Mouse (Mus musculus) gastrocnemius, postnatal 4 days (tissue): ENCODE measurements around the gene Olfr1225. TPM values are rescaled to one million over a fixed set of nuclear protein-coding genes. Genes with fewer than 3 reads are reported as not detected.
"Not testable (repeated sequence)": the region's sequence is repeated elsewhere in the genome, so short reads cannot be mapped to it uniquely, and the experiment has no call there.

ENCODE experiments used
- DNase-seq, 2 experiments: peaks; one replicate each; pipeline ENCODE4 v3.0.0; 2021 to 2022; ENCODE audit warnings: low spot score in 2 of 2, mixed read lengths in 2 of 2
- long read RNA-seq, 2 experiments: library from polyadenylated mRNA; stranded (forward); transcript quantifications; one replicate each; pipeline ENCODE4 v2.0.0; 2021
- total RNA-seq, 2 experiments: library from RNA; stranded (reverse); gene quantifications; 2 replicates each; pipeline ENCODE4 v1.2.3; 2021

Olfr1225 gene
- total RNA-seq, result not detected
- long read RNA-seq, experiment 1, result 0 reads
- long read RNA-seq, experiment 2, result 0 reads

DNA sequence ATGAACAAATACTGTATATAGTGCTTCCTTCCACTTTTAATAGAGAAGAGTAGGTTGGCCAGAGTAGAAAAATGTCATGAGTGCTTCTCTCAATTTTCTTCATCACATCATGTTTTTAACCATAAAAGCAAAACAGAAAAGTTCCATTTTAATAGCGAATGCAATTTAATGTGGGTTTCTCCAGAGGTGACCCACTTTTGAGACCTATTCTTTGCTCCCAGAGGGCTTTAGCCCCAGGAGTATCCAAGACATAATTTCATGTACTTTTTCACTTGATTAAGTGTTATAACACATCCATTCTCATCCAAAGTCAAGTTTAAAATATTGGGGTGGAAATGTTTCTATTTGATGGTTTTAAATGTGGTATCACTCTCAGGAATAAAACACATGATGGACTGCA lies at the start of gene Olfr1225:
Gene Olfr1225, minus strand, starts transcription at position 101 of the 400 bp plus-strand sequence.
- DNase-seq, result no peak

- no peak for DNase-seq
Measured at GRCm38 (mm10) chr2:89199948-89200347, 25.5 kb upstream of the Olfr1225 start, which contains the start of gene Olfr1226. Olfr1226 (minus strand) TSS chr2:89200048.

GRCm38 (mm10) chr2:89196325-89196982 lies 22.0 kb upstream of the Olfr1225 start:
- no peak for DNase-seq

DNA sequence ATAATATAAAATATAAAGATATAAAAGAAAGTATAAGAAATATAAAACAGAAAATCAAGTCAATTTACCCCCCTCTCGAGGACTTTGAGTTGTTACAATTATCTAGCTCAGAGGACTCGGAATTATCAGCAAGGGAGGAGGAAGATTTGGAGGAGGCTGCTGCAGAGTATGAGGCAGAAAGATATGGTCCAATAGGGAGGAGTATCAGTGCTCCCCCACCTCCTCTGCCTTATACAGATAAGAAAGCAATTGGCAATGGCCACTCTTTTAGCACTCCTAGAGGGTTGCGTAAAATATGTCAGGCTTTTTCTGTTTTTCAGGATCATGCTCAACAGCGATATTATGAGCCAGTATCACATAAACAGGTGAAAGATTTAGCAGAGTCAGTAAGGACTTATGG lies 9.8 kb downstream of the Olfr1225 start:
- DNase-seq, result not testable (repeated sequence)

GRCm38 (mm10) chr2:89163991-89164390 lies 10.5 kb downstream of the Olfr1225 start, which contains the start of gene Olfr1224-ps1:
Olfr1224-ps1 (minus strand) TSS chr2:89164091.
- not testable (repeated sequence) for DNase-seq

- no peak for DNase-seq
Measured at GRCm38 (mm10) chr2:89151460-89151859, 23.0 kb downstream of the Olfr1225 start, which contains the start of gene Olfr1223. Olfr1223 (minus strand) TSS chr2:89151560.

- DNase-seq, result no peak
Measured at GRCm38 (mm10) chr2:89132954-89133353, 41.5 kb downstream of the Olfr1225 start, which contains the start of gene Olfr1222. Olfr1222 (minus strand) TSS chr2:89133054.

Other genes starting within 250 kb of the Olfr1225 start
- gene Olfr1211, start 236.6 kb downstream of the Olfr1225 start, total RNA-seq, result not detected
- not detected for gene Olfr1212, start 220.7 kb downstream of the Olfr1225 start, total RNA-seq
- gene Gm13762, start 194.4 kb downstream of the Olfr1225 start, total RNA-seq, result not detected
- not detected for gene Olfr1214, start 182.0 kb downstream of the Olfr1225 start, total RNA-seq
- not detected for gene Olfr1215, start 167.7 kb downstream of the Olfr1225 start, total RNA-seq
- gene Olfr1216, start 156.3 kb downstream of the Olfr1225 start, total RNA-seq, result not detected
- not detected for gene Olfr1217, start 142.6 kb downstream of the Olfr1225 start, total RNA-seq
- not detected for gene Olfr1218, start 113.5 kb downstream of the Olfr1225 start, total RNA-seq
- gene Olfr1219, start 91.2 kb downstream of the Olfr1225 start, total RNA-seq, result not detected
- gene Olfr1220, start 67.8 kb downstream of the Olfr1225 start, total RNA-seq, result not detected
- not detected for gene Olfr1221, start 57.4 kb downstream of the Olfr1225 start, total RNA-seq
- gene Olfr1222, start 41.6 kb downstream of the Olfr1225 start, total RNA-seq, result not detected
- not detected for gene Olfr1223, start 23.1 kb downstream of the Olfr1225 start, total RNA-seq
- gene Olfr1224-ps1, start 10.6 kb downstream of the Olfr1225 start, total RNA-seq, result not detected
- gene Olfr1226, start 25.4 kb upstream of the Olfr1225 start, total RNA-seq, result not detected
- gene Olfr1228, start 79.4 kb upstream of the Olfr1225 start, total RNA-seq, result not detected
- not detected for gene Olfr1229, start 113.3 kb upstream of the Olfr1225 start, total RNA-seq
- not detected for gene Olfr1230, start 122.6 kb upstream of the Olfr1225 start, total RNA-seq
- gene Olfr1231, start 132.4 kb upstream of the Olfr1225 start, total RNA-seq, result not detected
- not detected for gene Olfr1232, start 155.0 kb upstream of the Olfr1225 start, total RNA-seq
- not detected for gene Olfr1233, start 167.7 kb upstream of the Olfr1225 start, total RNA-seq
- gene Olfr1234, start 190.2 kb upstream of the Olfr1225 start, total RNA-seq, result not detected
- gene Olfr1238, start 235.0 kb upstream of the Olfr1225 start, total RNA-seq, result not detected
- not detected for gene Olfr1239, start 245.7 kb upstream of the Olfr1225 start, total RNA-seq